Mouse (Mus musculus) liver, adult 2 months (tissue): ENCODE measurements around the gene LTO1.

Experiments
- CTCF ChIP-seq: fragments of 200-500 bp; IDR thresholded peaks from 2 replicates; pipeline ENCODE4 v1.5.1; 2011; ENCODE audit warnings: low read depth, low read length, control low read depth
- POLR2A ChIP-seq: fragments of 200-500 bp; IDR thresholded peaks from 2 replicates; pipeline ENCODE4 v1.6.1; 2011; ENCODE audit warnings: low read length, control low read depth; ENCODE audit not compliant: insufficient read depth; ENCODE audit errors: extremely low read depth

GRCm38 (mm10) chr7:144937899-144938517, 23.1 kb downstream of the LTO1 start:
- TF ChIP-seq POLR2A (no peak), CTCF (no peak)
